Mouse (Mus musculus): ENCODE measurements around the gene Hdac5.

DNA sequence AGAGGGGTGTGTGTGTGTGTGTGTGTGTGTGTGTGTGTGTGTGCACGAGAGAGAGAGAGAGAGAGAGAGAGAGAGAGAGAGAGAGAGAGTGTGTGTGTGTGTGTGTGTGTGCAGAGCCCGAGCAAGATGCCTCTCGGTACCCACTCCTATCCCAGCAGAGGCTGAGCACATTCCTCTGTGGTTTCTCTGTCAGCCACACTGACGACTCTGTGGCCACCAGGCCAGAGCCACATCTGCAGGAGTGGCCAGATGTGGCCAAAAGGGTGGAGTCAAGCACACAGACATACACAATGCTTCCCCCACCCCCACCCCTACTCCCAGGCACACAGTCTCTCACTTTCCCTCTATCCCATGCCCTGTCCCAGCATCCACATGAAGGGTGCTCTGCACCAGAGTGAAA, 21.1 kb downstream of the Hdac5 start:
- no peak for TF ChIP-seq CTCF (IDR thresholded peaks at IDR 0.05; ENCODE audit: low read depth)
- no peak for TF ChIP-seq EP300 (IDR thresholded peaks at IDR 0.05; ENCODE audit: low read depth)
